Mouse (Mus musculus) liver, embryonic 14.5 days (tissue): ENCODE results near the gene Rtp1.

Experiments used
- CTCF ChIP-seq: IDR thresholded peaks from 2 replicates; pipeline ENCODE4 v1.5.1; 2016; ENCODE audit warnings: antibody characterized with exemption, low read depth, control low read depth
- EP300 ChIP-seq: IDR thresholded peaks from 2 replicates; pipeline ENCODE4 v1.6.1; 2016; ENCODE audit warnings: antibody characterized with exemption, low read depth

GRCm38 (mm10) chr16:23412930-23413329 lies 16.0 kb upstream of the Rtp1 start:
- TF ChIP-seq EP300 (no peak), CTCF (no peak)
